Mouse (Mus musculus): ENCODE results near the gene Apobec3. TPM values are rescaled to one million over a fixed set of nuclear protein-coding genes. Genes with fewer than 3 reads are reported as not detected.

The Apobec3 gene
- 1.9 and 3.0 TPM in 2 replicates for polyA plus RNA-seq (2021; fragmentation: Nextera tagmentation)
- long read RNA-seq, experiment 1, transcript Apobec3-203 (8 exons, 2,360 nt), result major isoform, 9 of 16 reads
- long read RNA-seq, experiment 1, partial matches to known transcripts, result 3 of 16 reads
- long read RNA-seq, experiment 1, other reads (novel, unspliced or antisense), result 3 of 16 reads
- long read RNA-seq, experiment 2, partial matches to known transcripts, result 0 of 2 reads
- long read RNA-seq, experiment 2, other reads (novel, unspliced or antisense), result 0 of 2 reads

DNA sequence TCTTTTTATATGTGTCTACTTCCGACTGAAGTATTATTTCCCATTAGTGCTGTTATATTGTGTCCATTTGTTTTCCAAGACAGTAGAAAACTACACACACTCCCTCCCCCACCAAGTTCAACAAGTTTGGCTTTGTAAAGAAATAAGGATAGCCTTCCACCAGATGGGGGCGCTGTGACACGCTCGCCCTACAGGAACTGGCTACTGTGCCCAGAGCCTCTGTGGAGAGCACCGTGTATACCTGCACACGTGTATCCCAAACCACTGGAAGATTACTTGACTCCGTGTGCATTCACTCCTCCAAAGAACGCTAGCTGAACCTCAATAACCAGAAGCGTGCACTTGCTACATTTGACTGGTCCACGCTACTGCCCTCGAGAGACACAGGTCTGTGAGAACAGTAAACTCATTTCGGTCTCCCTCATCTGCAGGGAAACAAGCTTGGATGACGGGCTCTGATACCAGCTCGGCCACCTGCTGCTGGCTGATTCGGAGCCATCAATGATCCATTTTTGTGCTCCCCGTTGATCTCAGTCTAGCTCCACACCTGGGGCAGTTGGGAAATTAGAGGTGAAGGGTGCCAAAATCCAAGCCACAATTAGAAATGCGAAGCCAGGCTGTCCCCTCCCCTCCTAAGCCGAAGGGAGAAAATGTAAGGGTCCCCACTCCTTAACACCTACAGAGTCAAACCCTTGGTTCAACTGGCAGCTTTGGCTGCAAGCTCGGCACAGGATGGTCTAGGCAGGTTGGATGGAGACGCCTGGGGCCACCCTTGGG, at the start of gene Apobec3:
TSS of gene Apobec3 (plus strand) at position 224 of the 777 bp plus-strand sequence.

Other genes with a start within 250 kb of the Apobec3 start
- gene Fam227a, start 232.7 kb upstream of the Apobec3 start, polyA plus RNA-seq (2021; fragmentation: Nextera tagmentation), result 0.44 and 0.55 TPM in 2 replicates
- 75.7 and 77.3 TPM in 2 replicates for gene Cby1, start 232.5 kb upstream of the Apobec3 start, polyA plus RNA-seq (2021; fragmentation: Nextera tagmentation)
- gene Tomm22, start 220.8 kb upstream of the Apobec3 start, polyA plus RNA-seq (2021; fragmentation: Nextera tagmentation), result 175 and 186 TPM in 2 replicates
- gene Josd1, start 203.7 kb upstream of the Apobec3 start, polyA plus RNA-seq (2021; fragmentation: Nextera tagmentation), result 6.9 and 13.9 TPM in 2 replicates
- 10.1 and 14.0 TPM in 2 replicates for gene Gtpbp1, start 200.8 kb upstream of the Apobec3 start, polyA plus RNA-seq (2021; fragmentation: Nextera tagmentation)
- 9.8 and 17.3 TPM in 2 replicates for gene Sun2, start 149.1 kb upstream of the Apobec3 start, polyA plus RNA-seq (2021; fragmentation: Nextera tagmentation)
- 102 and 105 TPM in 2 replicates for gene Dnal4, start 113.8 kb upstream of the Apobec3 start, polyA plus RNA-seq (2021; fragmentation: Nextera tagmentation)
- gene Nptxr, start 86.9 kb upstream of the Apobec3 start, polyA plus RNA-seq (2021; fragmentation: Nextera tagmentation), result 49.2 and 208 TPM in 2 replicates
- gene Npcd, start 57.4 kb upstream of the Apobec3 start, polyA plus RNA-seq (2021; fragmentation: Nextera tagmentation), result 1.3 and 23.2 TPM in 2 replicates
- 45.3 and 76.5 TPM in 2 replicates for gene Cbx6, start 57.0 kb upstream of the Apobec3 start, polyA plus RNA-seq (2021; fragmentation: Nextera tagmentation)
- gene Cbx7, start 79.5 kb downstream of the Apobec3 start, polyA plus RNA-seq (2021; fragmentation: Nextera tagmentation), result 15.4 and 37.2 TPM in 2 replicates
- gene Pdgfb, start 123.3 kb downstream of the Apobec3 start, polyA plus RNA-seq (2021; fragmentation: Nextera tagmentation), result 7.8 and 11.7 TPM in 2 replicates
- 126 and 202 TPM in 2 replicates for gene Syngr1, start 199.7 kb downstream of the Apobec3 start, polyA plus RNA-seq (2021; fragmentation: Nextera tagmentation)
- 1,493 and 2,101 TPM in 2 replicates for gene Rpl3, start 200.2 kb downstream of the Apobec3 start, polyA plus RNA-seq (2021; fragmentation: Nextera tagmentation)
- gene Tab1, start 241.5 kb downstream of the Apobec3 start, polyA plus RNA-seq (2021; fragmentation: Nextera tagmentation), result 13.0 and 16.6 TPM in 2 replicates

Data from left cerebral cortex, adult 6 months (tissue).